Mouse (Mus musculus): ENCODE results near the gene Trpc4. TPM values are rescaled to one million over a fixed set of nuclear protein-coding genes. Genes with fewer than 3 reads are reported as not detected.

Trpc4 gene
- polyA plus RNA-seq, 1 experiment from 2014 or later: 0.05 TPM

Other genes with a start within 250 kb of the Trpc4 start
- gene Postn, start 205.1 kb downstream of the Trpc4 start, polyA plus RNA-seq (2015; fragmentation: Nextera tagmentation; extraction: Ambion mirVana): 190 and 200 TPM in 2 replicates